10 mouse cellular contexts compared by ENCODE assay signal in genomic region chr13:112425181-112425654, GRCm38 (mm10). TPM values are rescaled to one million over a fixed set of nuclear protein-coding genes. Genes with fewer than 3 reads are reported as not detected.
A peak's percentile ranks its signal among the peaks of the same experiment; 100 is the strongest.
DNase-seq lines count a peak whose midpoint lies in the region.
"Had no signal": no experiment of that assay in that cellular context is flagged by ENCODE, and none has a peak within 500 bp of the region (broad histone marks: within the 10 kb centered on the region; RNA-seq: fewer than 3 reads in every experiment).

No protein-coding gene starts in this region.

- peak; percentile 90 for DNase-seq in heart, adult 11 months
- DNase-seq in heart, postnatal 25 days (ENCODE audit: low spot score) = no peak
- DNase-seq in 3T3-L1 (ENCODE audit: low read depth, low spot score) = peak; percentile 74
- DNase-seq in adrenal gland, postnatal 36 days = peak; percentile 31 to 35
- DNase-seq in heart, postnatal 4 days = peak; percentile 37
- DNase-seq in cerebellum, adult 11 months = no peak
- DNase-seq in left cerebral cortex, adult 8-10 months (ENCODE audit: low spot score in 2 of 2) = no peak
- DNase-seq in gastrocnemius, postnatal 25 days = no peak
- DNase-seq: left cerebral cortex, postnatal 4 days; right cerebral cortex, postnatal 25 days had no signal

- intact Hi-C loops in heart, postnatal 25 days (cut with DNase I) = no loop called here

RNA-seq across cellular contexts. Expression of gene Il6st, which starts 38.7 kb away (rescaled TPM):
- 100 to 1,000 TPM; 181 to 216 TPM for total RNA-seq in heart, postnatal 25 days (2021)
- total RNA-seq in adrenal gland, postnatal 36 days (2021) = 100 to 1,000 TPM; 350 to 409 TPM
- 100 to 1,000 TPM; 149 to 157 TPM for total RNA-seq in heart, postnatal 4 days (2021)
- total RNA-seq in left cerebral cortex, adult 8-10 months (2022) = 10 to 100 TPM; 86.9 to 95.9 (median 91.0) TPM
- 100 to 1,000 TPM; 131 to 142 TPM for total RNA-seq in gastrocnemius, postnatal 25 days (2021)

Comparison
In these comparisons a context has a peak if more than half of its experiments do, and no peak if none do; other contexts are left out.
1. DNase-seq: peak in heart, adult 11 months (single experiment), 3T3-L1 (single experiment), adrenal gland, postnatal 36 days (2 of 2) and heart, postnatal 4 days (single experiment); none in heart, postnatal 25 days (single experiment), cerebellum, adult 11 months (single experiment), left cerebral cortex, adult 8-10 months (0 of 2) and gastrocnemius, postnatal 25 days (single experiment).